Mouse (Mus musculus) embryo, embryonic 10.5 days (tissue): ENCODE results near the gene Adgrl2.

ENCODE experiments used
- DNase-seq: peaks from one replicate; pipeline ENCODE4 v3.0.0-alpha.2; 2015; ENCODE audit warnings: low spot score

Gene Adgrl2

DNA sequence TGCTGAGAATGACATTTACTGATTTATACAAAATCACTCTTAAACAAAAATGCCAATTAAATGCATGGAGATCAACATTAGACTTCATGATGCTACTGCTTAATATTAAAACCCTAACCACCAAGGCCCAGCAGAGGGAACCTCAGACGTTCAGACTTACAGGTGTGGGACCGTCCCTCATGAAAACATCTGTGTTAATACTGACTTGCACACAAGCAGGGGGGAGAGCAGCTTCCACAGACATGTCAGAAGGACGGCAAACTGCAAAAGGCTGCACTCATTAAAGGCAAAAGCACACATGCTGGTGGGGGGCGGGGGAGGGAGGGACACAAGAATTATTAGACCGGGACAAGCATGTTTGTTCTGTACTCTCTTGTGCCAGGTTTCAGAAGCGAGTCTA is 168.7 kb downstream of the Adgrl2 start:
- DNase-seq, result no peak

- no peak for DNase-seq
Measured at GRCm38 (mm10) chr3:148819323-148820046, 170.9 kb downstream of the Adgrl2 start.

DNA sequence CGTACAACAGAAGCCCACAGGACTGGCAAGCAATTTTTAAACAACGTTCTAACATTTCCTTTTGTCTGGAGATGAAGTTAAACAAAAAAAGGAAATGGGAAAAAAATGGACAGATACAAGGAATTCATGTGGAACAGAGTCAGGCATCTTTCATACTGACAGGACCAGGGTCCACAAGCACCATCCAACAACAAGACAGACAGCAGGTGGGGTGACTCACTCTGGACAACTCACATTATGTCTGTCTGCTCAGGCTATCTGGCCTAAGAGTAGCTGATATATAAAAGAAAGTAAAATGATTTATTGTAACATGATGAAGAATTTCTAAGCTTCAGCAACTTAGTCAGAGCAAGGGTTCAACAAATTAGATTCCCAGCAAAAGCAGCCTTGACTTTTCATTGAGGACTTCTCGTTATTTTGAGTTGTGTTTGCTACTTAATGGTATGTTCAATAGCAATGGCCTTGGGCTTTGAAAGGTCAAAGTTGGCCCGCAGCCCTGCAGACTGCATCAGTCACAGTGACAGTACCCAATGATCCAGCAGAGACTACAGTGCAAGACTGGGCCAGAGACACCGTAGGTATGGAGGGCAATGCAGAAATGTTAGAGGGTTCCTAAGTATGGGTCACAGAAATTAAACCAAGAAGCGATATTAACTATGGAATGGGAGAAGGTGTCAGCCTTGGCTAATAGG is 171.8 kb downstream of the Adgrl2 start:
- DNase-seq, result no peak

DNA sequence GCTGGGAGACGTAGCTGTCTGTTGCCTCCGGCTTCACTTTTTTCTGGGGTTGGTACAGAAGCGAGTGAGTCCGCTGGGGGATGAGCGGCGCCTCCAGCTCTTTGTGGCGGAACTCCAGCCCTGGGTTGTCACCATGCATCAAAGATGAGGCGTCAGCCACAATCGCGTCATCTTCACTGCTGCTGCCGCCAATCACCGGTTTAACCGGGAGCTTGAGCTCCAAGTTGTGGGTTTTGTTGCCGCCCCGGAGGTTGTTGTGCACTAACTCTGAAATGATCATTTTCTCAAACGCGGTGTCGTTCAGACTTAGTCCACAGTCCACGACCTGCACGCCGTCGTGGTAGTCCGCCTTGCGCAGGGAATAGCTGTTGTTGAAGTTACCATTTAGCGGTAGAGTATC is 172.9 kb downstream of the Adgrl2 start:
- no peak for DNase-seq

DNA sequence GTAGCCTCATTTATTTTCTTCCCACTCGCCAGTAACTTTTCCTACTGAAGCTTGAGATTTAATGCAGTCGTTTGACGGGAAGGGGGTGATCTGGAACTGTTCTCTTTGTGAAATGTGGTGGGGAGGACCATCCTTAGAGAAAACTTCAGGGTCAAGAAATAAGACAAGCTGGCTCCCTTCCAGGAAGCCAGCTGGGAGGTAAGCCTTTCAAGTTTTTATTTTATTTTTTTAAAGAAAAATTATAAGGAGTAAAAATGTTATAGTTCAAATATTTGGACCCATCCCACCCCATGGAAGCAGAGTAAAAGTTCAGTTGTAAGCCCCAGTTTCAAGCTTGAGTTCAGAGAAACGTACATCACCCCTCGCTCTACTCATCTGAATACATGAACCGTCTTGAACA is 177.2 kb downstream of the Adgrl2 start:
- DNase-seq, result no peak

- DNase-seq, result no peak
Measured at GRCm38 (mm10) chr3:148812059-148812458, 178.3 kb downstream of the Adgrl2 start.

- no peak for DNase-seq
Measured at GRCm38 (mm10) chr3:148806977-148807376, 183.4 kb downstream of the Adgrl2 start.

- DNase-seq, result no peak
Measured at GRCm38 (mm10) chr3:148793286-148793913, 197.0 kb downstream of the Adgrl2 start.

GRCm38 (mm10) chr3:148770310-148770709 is 220.0 kb downstream of the Adgrl2 start:
- no peak for DNase-seq
